Mouse (Mus musculus): ENCODE data around the gene Nadk.

Nadk gene

DNA sequence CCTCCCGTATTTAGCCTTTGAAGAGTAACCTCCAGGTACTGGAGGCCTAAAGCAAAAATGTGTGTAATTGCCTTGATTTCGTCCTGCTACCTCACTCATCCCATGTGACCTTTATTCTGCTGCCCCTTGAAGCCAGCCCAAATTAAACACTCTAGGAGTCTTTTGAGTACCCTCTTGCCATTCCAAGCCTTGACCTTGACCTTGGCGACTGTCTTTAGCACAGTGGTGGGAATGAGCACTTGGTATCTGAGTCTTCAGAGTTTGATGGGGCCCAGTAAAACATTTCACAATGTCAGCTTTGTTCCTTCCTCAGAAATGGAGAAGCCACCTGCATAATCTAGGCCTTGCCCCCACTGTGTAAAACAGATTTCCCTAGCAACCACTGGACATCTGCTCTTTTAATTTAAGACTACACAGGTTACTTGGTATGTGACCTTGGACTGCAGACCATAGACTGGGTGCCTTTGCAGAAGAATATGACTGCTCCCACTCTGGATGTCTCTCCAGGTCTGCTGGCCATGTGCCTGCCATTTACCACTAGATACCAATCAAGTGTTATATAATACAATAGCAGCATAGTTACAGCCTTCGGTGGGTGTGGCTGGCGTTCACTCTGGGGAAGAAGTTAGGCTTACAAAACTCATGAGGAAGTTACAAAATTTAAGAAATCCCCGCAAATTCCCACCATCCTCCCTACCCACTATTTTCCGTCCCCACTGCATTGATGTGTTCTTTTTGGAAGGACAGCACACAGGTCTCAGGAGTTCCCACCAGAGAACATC, at the start of gene Nadk:
Gene Nadk, plus strand, starts transcription at position 718 of the 782 bp plus-strand sequence.
- no peak for DNase-seq (ENCODE audit: low spot score)

GRCm38 (mm10) chr4:155514810-155515209, 47.4 kb upstream of the Nadk start:
- DNase-seq (ENCODE audit: low spot score): no peak

DNA sequence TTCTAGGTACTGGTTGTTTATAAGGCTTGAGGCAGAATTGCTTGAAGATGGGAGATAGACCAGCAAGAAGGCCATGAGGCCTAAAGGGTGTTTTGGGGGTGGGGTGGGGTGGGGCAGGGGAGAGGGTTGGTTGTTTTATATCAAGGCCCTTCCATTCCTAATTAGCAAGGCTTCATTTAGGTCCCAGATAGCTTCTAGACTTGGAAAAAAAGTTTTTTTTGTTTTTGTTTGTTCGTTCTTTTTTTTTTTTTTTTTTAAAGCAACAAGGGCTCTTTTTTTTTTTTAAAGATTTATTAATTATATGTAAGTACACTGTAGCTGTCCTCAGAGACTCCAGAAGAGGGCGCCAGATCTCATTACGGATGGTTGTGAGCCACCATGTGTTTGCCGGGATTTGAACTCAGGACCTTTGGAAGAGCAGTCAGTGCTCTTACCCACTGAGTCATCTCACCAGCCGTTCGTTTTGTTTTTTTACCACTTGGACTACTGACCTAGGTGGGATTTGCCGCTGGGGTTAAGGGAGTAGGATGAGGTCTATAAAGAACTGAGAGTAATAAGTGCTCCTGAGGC, 44.1 kb upstream of the Nadk start:
- no peak for DNase-seq (ENCODE audit: low spot score)

- DNase-seq (ENCODE audit: low spot score): no peak
Measured at GRCm38 (mm10) chr4:155522327-155522726, 39.9 kb upstream of the Nadk start.

- DNase-seq (ENCODE audit: low spot score): no peak
Measured at GRCm38 (mm10) chr4:155525751-155526150, 36.4 kb upstream of the Nadk start.

DNA sequence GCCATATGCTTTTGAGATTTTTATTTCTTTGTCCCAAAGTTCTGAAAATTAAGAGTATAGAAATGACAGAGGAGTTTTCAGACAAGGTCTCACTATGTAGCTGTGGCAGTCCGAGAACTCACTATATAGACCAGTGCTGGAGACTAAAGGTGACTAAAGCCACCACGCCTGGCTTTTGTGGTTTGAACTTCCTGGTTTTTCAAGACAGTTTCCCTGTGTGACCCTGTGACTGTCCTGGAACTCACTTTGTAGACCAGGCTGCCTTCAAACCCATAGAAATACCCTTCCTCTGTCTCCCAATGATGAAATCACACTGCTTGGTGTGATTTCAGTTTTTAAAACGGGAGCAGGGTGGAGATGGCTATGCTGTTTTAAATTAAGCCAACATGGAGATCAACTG, 32.9 kb upstream of the Nadk start:
- DNase-seq (ENCODE audit: low spot score): no peak

- DNase-seq (ENCODE audit: low spot score): no peak
Measured at GRCm38 (mm10) chr4:155549993-155550392, 12.2 kb upstream of the Nadk start.

DNA sequence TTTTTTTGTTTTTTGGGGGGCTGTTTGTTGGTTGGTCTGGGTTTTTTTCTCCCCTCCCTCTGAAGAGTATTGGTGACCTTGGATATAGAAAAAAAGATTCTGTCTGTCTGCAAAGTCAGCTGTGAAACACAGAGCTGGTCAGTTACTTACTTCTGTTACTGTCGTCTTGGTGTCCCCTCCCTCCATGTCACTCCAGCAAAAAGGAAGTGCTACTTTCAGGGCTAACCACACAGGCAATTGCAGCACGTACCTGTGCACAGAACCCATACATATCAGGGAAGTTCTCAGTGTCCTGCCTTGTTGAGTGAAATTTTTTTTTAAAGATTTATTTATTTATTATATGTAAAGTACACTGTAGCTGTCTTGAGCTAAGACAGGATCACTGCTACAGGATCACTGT, 11.7 kb upstream of the Nadk start:
- DNase-seq (ENCODE audit: low spot score): no peak

DNA sequence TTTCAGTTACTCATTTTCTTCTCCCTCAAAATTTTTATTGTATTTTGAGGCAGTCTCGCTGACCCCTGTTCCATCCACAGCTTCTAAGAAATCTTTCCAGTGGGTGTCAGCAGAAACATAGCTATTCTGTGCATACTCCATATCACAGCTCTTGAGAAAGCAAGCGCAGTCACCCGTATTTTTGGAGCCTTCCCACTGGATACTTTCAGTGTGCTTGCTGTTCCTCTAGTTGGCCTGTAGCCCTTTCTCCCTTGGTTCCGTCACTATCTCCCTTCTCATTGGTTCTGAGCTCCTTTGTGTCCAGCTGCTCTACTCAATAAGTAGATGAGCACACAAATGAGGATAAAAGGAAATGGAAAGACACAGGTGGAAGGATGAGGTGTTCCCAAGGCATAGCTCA, 11.1 kb upstream of the Nadk start:
- DNase-seq (ENCODE audit: low spot score): no peak

GRCm38 (mm10) chr4:155552917-155553532, 9.2 kb upstream of the Nadk start:
- no peak for DNase-seq (ENCODE audit: low spot score)

- DNase-seq (ENCODE audit: low spot score): no peak
Measured at GRCm38 (mm10) chr4:155554880-155555279, 7.3 kb upstream of the Nadk start.

- DNase-seq (ENCODE audit: low spot score): no peak
Measured at GRCm38 (mm10) chr4:155555464-155555863, 6.7 kb upstream of the Nadk start.

DNA sequence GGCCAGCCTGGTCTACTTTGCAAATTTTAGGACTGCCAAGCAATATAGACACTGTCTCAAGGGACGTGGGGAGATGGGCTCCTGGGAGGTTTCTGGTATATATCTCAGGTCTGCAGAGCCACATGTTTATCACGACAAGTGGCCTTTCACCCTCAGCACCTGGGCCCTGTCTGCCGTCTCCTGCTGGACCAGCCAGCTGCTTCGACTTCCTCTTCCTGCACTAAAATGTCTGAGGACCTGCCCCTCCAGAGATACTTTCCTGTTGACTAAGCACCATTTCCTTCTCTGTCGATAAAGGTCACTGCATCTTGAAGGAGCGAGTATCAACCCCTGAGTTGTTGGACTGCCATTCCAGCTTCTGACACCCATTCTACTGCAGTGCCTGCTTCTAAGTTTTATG, 2.7 kb upstream of the Nadk start:
- DNase-seq (ENCODE audit: low spot score): no peak

GRCm38 (mm10) chr4:155560932-155561331, 1.2 kb upstream of the Nadk start:
- DNase-seq (ENCODE audit: low spot score): no peak

DNA sequence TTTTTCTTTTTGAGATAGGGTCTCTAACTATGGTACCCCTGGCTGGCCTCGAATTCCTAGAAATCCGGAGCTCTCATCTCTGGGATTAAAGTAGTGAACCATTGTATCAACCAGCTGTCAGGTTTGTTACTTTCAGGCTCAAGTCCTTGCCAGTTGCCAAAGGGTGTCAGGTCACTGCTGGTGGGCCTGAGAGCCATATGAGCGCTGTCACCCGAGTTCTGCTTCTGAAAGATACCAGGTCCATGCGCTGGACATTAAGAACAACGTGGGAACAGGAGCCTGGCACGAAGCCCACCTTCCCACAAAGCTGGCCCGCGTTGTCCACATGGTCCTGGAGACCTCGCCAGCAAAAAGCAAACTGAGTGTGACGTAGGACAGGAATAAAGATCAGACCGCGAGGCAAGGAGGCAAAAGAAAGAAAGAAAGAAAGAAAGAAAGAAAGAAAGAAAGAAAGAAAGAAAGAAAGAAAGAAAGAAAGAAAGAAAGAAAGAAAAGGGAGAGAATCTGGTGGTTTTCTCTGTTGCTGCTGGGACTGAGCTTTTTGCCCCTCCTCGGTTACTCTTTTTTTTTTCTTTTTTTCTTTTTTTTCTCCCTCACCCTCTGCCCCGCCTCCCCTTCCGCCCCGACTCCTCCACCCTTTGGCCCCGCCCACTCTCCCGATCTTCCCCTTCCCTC, 684 bp downstream of the Nadk start:
- peak; percentile 36 for DNase-seq (ENCODE audit: low spot score)

GRCm38 (mm10) chr4:155563400-155564231, 1.4 kb downstream of the Nadk start:
- peak; percentile 88 for DNase-seq (ENCODE audit: low spot score)

DNA sequence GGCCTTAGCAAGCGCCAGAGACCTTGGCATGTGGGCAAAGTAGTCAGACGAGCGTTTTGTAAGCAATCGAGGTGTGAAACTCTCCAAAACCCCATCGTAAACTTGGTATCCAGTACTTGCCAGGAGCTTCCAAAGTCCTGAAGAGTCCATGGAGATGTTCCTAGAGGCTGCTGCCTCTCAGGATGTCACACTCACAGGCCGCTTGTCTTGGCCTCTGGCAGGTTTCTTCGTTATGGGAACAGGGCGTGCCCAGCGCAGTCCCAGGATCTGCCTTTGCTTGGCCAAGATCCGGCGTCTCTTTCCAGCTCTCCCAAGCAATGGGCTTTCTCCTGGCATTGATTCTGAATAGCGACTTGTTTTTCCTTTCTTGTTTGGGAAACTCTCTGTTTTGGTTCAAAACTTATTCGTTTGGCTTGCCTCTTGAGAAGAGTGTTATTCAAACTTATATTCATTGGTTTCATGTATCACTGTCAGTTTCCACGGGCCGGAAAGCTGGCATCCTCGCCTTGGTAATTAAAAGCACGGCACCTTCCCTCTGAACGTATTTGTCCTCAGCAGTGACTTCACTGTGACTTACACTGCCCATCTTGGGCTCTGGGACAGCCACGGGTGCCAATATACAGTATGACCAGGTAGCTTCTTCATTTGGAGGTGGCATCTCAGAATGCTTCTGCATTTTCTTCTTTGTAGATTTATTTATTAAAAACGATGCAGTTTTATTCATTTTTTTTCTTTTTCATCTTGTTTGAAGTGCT, 2.3 kb downstream of the Nadk start:
- DNase-seq (ENCODE audit: low spot score): no peak

DNA sequence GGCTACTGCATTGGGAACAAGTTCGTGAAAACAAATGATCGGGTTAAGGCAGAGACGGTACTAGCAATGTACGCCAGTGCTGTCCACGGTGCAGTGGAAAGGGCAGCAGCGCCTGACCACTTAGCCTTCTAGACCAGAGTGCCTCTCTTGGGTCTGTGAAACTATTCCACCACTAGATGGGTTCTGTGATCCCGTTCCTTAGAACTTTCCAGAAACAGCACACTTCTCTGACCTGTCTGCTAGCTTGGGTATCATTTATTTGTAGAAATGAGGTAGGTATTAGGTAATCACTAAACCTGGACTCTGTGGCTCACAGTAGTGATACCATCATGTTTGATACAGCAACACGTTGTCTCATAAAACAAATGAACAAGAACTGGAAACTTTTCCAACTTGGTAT, 4.4 kb downstream of the Nadk start:
- no peak for DNase-seq (ENCODE audit: low spot score)

GRCm38 (mm10) chr4:155568170-155568569, 6.0 kb downstream of the Nadk start:
- no peak for DNase-seq (ENCODE audit: low spot score)

GRCm38 (mm10) chr4:155568632-155569370, 6.6 kb downstream of the Nadk start:
- no peak for DNase-seq (ENCODE audit: low spot score)

DNA sequence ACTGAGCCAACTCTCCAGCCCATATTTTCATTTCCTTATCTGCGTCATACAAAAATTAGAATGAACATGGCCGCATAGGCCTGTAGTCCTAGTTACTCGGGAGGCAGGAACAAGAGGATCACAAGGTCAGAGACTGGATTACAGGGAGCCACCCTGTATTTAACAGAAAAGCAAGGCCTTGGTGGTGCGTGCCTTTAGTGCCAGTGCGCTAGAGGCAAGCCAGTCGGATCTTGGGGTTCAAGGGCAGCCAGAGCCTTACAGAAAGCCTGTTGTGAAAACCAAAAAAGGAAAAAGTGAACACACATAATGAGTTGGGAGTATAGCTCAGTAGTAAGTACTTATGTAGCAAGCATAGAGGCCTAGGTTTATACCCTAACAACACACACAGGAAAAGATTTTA, 7.6 kb downstream of the Nadk start:
- DNase-seq (ENCODE audit: low spot score): no peak

Data from ovary, postnatal 10 days (tissue).